Mouse (Mus musculus) left cerebral cortex, adult 18-20 months (tissue): ENCODE data around the gene Hfe2. TPM values are rescaled to one million over a fixed set of nuclear protein-coding genes. Genes with fewer than 3 reads are reported as not detected.

Experiments used
- DNase-seq, 2 experiments: peaks; one replicate each; pipeline ENCODE4 v3.0.0; 2021 to 2022; ENCODE audit warnings: low spot score in 2 of 2, mixed read lengths in 1 of 2
- total RNA-seq, 2 experiments: library from RNA; stranded (reverse); gene quantifications; 2 replicates each; pipeline ENCODE4 v1.2.3; 2021

The Hfe2 gene
- total RNA-seq, 2 experiments from 2014 or later, result 1.3 to 1.5 TPM

GRCm38 (mm10) chr3:96526013-96526762, 1.2 kb downstream of the Hfe2 start:
- no peak for DNase-seq

GRCm38 (mm10) chr3:96526864-96527542, 2.0 kb downstream of the Hfe2 start:
- DNase-seq, result no peak

- no peak for DNase-seq
These were observed 3.5 kb downstream of the Hfe2 start for GRCm38 (mm10) chr3:96528506-96528905.

- DNase-seq, result no peak
These were observed 7.1 kb downstream of the Hfe2 start for GRCm38 (mm10) chr3:96532050-96532449.

GRCm38 (mm10) chr3:96534300-96534699, 9.3 kb downstream of the Hfe2 start:
- DNase-seq, result no peak

- DNase-seq, result no peak
These were observed 14.3 kb downstream of the Hfe2 start for GRCm38 (mm10) chr3:96539316-96539715.

- no peak for DNase-seq
These were observed 15.8 kb downstream of the Hfe2 start for GRCm38 (mm10) chr3:96540740-96541139.

- DNase-seq, result no peak
These were observed 16.5 kb downstream of the Hfe2 start for GRCm38 (mm10) chr3:96541328-96542078.

- DNase-seq, result no peak
These were observed 17.6 kb downstream of the Hfe2 start for GRCm38 (mm10) chr3:96542554-96542953.

- peak; percentile 52 to 55 for DNase-seq
These were observed 18.4 kb downstream of the Hfe2 start for GRCm38 (mm10) chr3:96543345-96543744.

- no peak for DNase-seq
These were observed 20.6 kb downstream of the Hfe2 start for GRCm38 (mm10) chr3:96545565-96545964.

GRCm38 (mm10) chr3:96546880-96547279, 21.9 kb downstream of the Hfe2 start:
- no peak for DNase-seq

- peak; percentile 80 to 85 for DNase-seq
These were observed 22.5 kb downstream of the Hfe2 start for GRCm38 (mm10) chr3:96547389-96547960.

- no peak for DNase-seq
These were observed 23.9 kb downstream of the Hfe2 start for GRCm38 (mm10) chr3:96548824-96549223.

- DNase-seq, result no peak
These were observed 24.4 kb downstream of the Hfe2 start for GRCm38 (mm10) chr3:96549346-96549745.

- peak; percentile 45 to 50 for DNase-seq
These were observed 26.2 kb downstream of the Hfe2 start for GRCm38 (mm10) chr3:96551203-96551602.

GRCm38 (mm10) chr3:96551890-96552289, 26.9 kb downstream of the Hfe2 start:
- no peak for DNase-seq

GRCm38 (mm10) chr3:96553601-96554000, 28.6 kb downstream of the Hfe2 start:
- DNase-seq, result no peak

- DNase-seq, result no peak
These were observed 29.3 kb downstream of the Hfe2 start for GRCm38 (mm10) chr3:96554251-96554650.

GRCm38 (mm10) chr3:96555041-96555596, 30.1 kb downstream of the Hfe2 start:
- no peak for DNase-seq

GRCm38 (mm10) chr3:96555999-96556614, 31.1 kb downstream of the Hfe2 start:
- DNase-seq, result no peak
